Mouse (Mus musculus) kidney, embryonic 14.5 days (tissue): ENCODE measurements at regions not wholly inside any gene's neighbourhood (a gene's known extent, or its start where the extent isn't known, plus 50 kb on each side); places are given as distances from the start of the nearest gene placed in this dataset.
A peak's percentile ranks its signal among the peaks of the same experiment; 100 is the strongest.

Source experiments
- ATAC-seq: fragments of 200-750 bp; cut with Nextera tagmentation; 2 replicates; pipeline ENCODE4 v1.8.0; 2017; ENCODE audit warnings: moderate number of reproducible peaks, mild to moderate bottlenecking, moderate TSS enrichment, moderate library complexity; ENCODE audit not compliant: low FRiP score, low TSS enrichment
- H3K27ac ChIP-seq: fragments of 300-500 bp; sonication (generic); 2 replicates; pipeline ENCODE4 v1.5.1; 2014; ENCODE audit warnings: low read depth, mild to moderate bottlenecking, low read length, moderate library complexity, mixed read lengths
- H3K27me3 ChIP-seq: fragments of 300-500 bp; sonication (generic); 2 replicates; pipeline ENCODE4 v1.6.1; 2014; ENCODE audit warnings: mild to moderate bottlenecking, low read length; ENCODE audit not compliant: control insufficient read depth, insufficient read depth
- H3K36me3 ChIP-seq: fragments of 300-500 bp; sonication (generic); 2 replicates; pipeline ENCODE4 v1.6.1; 2014; ENCODE audit warnings: low read length, mixed read lengths; ENCODE audit not compliant: control insufficient read depth, insufficient read depth
- H3K4me1 ChIP-seq: fragments of 300-500 bp; sonication (generic); 2 replicates; pipeline ENCODE4 v1.6.1; 2014; ENCODE audit warnings: low read length, mixed read lengths; ENCODE audit not compliant: control insufficient read depth, insufficient read depth
- H3K4me2 ChIP-seq: fragments of 300-500 bp; sonication (generic); replicated peaks from 2 replicates; pipeline ENCODE4 v1.6.1; 2014; ENCODE audit warnings: low read depth, mild to moderate bottlenecking, low read length
- H3K4me3 ChIP-seq: fragments of 300-500 bp; sonication (generic); 2 replicates; pipeline ENCODE4 v1.5.1; 2014; ENCODE audit warnings: mild to moderate bottlenecking, low read length
- H3K9ac ChIP-seq: fragments of 300-500 bp; sonication (generic); 2 replicates; pipeline ENCODE4 v1.6.1; 2014; ENCODE audit warnings: low read depth, mild to moderate bottlenecking, low read length, moderate library complexity
- H3K9me3 ChIP-seq: fragments of 300-500 bp; sonication (generic); 2 replicates; pipeline ENCODE4 v1.6.1; 2016; ENCODE audit warnings: low read length; ENCODE audit not compliant: control insufficient read depth
- WGBS: fragments of 180-500 bp; shearing (Covaris S2); extraction: QIAGEN DNeasy Blood & Tissue Kit; methylation state at CpG from one replicate; pipeline ENCODE4 v1.1.7; 2014; 5-methylcytosine and 5-hydroxymethylcytosine counted together

GRCm38 (mm10) chr2:179292566-179292965 lies 149.7 kb upstream of the Cdh4 start:
- no peaks in the 10 kb centered on the region for H3K9me3 ChIP-seq
- no peak overlapping the region for H3K27ac ChIP-seq
- no peaks in the 10 kb centered on the region for H3K27me3 ChIP-seq
- no peak overlapping the region for H3K4me3 ChIP-seq
- no peak overlapping the region for H3K4me2 ChIP-seq
- 0 out of 2 replicates have a peak, but pooled peaks have one; percentile 35 for ATAC-seq
- no peaks in the 10 kb centered on the region for H3K4me1 ChIP-seq
- 41% methylated on average over 4 of the region's 4 CpGs for WGBS
- no peaks in the 10 kb centered on the region for H3K36me3 ChIP-seq
- H3K9ac ChIP-seq, result no peak overlapping the region

DNA sequence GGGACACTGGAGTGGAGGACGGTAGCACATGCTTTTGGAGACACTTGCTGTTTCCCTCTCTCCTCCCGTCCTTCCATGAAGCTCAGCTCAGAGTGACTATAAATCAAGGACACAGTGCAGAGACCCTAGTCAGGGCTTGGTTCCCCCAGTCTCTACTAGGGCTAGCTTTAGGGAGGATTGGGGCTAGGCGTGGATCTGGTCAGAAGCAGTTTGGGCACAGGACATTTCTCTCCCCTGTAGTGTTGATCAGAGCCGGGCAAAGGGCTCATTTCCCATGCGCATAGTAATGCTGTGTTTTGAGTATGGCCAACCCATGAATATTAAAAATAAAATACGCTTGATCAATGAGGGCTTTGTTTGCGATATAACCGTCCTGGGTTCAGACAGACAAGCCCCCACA lies 149.1 kb upstream of the Cdh4 start:
- no peaks in the 10 kb centered on the region for H3K4me1 ChIP-seq
- H3K4me3 ChIP-seq, result no peak overlapping the region
- no peak for ATAC-seq
- H3K27ac ChIP-seq, result no peak overlapping the region
- no peaks in the 10 kb centered on the region for H3K27me3 ChIP-seq
- no peaks in the 10 kb centered on the region for H3K9me3 ChIP-seq
- H3K4me2 ChIP-seq, result no peak overlapping the region
- no peaks in the 10 kb centered on the region for H3K36me3 ChIP-seq
- H3K9ac ChIP-seq, result no peak overlapping the region
- WGBS, result 70% methylated on average over 8 of the region's 8 CpGs

DNA sequence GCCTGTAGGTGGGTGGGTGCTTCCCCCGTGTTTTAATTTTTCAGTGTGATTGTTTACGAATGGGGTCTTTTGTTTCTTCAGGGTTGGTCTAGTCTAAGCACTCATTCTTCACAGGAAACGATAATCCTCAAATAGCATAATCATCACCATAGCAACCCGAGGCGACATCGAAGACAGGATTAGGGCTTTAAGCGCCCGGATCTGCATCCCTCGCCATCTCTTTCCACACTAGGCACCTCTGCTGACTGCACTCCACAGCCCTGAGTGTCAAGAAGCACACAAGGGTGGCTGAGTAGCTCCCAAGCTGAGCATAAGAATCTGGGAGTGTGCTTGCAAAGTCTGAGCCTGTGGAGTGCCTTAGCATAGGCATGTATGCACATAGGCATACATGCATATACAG lies 145.2 kb upstream of the Cdh4 start:
- Histone ChIP-seq H3K4me2 (no peak overlapping the region), H3K9me3 (no peaks in the 10 kb centered on the region), H3K9ac (no peak overlapping the region), H3K36me3 (no peaks in the 10 kb centered on the region), H3K4me1 (no peaks in the 10 kb centered on the region), H3K27me3 (no peaks in the 10 kb centered on the region), H3K4me3 (no peak overlapping the region), H3K27ac (no peak overlapping the region)
- ATAC-seq, result no peak
- WGBS, result 85% methylated on average over 9 of the region's 9 CpGs

- ATAC-seq, result peak; percentile 56; the same call in 1 of the 2 replicates
- H3K27me3 ChIP-seq, result peaks cover 3% of the 10 kb centered on the region; the same call in 1 of the 2 replicates
- no peak overlapping the region for H3K4me3 ChIP-seq
- H3K9ac ChIP-seq, result no peak overlapping the region
- no peak overlapping the region for H3K27ac ChIP-seq
- no peak overlapping the region for H3K4me2 ChIP-seq
- H3K9me3 ChIP-seq, result no peaks in the 10 kb centered on the region
- H3K36me3 ChIP-seq, result no peaks in the 10 kb centered on the region
- H3K4me1 ChIP-seq, result peaks cover 10% of the 10 kb centered on the region; the same call in 1 of the 2 replicates
- 16% methylated on average over 8 of the region's 8 CpGs for WGBS
Measured at GRCm38 (mm10) chr2:179303765-179304164, 138.5 kb upstream of the Cdh4 start.

DNA sequence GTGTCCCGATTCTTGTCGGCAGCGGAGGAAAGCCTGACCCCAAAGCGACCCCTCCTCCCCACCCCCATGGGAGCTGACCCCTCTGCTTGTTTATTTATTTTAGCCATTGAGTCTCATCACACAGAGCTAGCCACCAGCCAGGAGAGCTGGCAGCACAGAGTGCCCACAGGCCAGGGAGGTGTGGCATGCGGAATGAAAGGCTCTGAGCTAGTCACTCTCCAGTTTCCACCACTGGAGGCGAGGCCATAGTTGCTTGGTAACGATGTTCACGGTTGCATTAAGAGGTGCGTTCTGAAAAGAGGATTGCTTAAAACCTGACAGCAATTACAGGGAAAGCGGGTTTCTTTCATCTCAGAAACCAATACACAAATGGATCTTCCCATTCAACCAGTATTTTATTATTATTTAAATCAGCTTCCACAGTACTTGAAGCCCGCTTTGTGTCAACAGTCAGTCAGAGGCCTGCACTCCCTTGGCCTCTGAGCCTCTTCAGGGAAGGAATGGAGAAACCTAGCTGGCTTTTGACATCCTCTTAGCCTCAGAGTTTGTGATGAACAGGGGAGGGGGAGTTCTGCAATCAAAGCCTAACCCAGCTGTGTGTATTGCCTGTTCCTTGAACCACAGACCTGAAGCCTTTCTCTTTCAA lies 134.8 kb upstream of the Cdh4 start:
- WGBS, result 13% methylated on average over 11 of the region's 11 CpGs
- no peaks in the 10 kb centered on the region for H3K36me3 ChIP-seq
- no peak overlapping the region for H3K4me3 ChIP-seq
- H3K4me1 ChIP-seq, result peaks cover 10% of the 10 kb centered on the region; the same call in 1 of the 2 replicates
- H3K27ac ChIP-seq, result no peak overlapping the region
- no peaks in the 10 kb centered on the region for H3K9me3 ChIP-seq
- H3K9ac ChIP-seq, result no peak overlapping the region
- ATAC-seq, result peak; percentile 81
- no peak overlapping the region for H3K4me2 ChIP-seq
- peaks cover 3% of the 10 kb centered on the region; the same call in 1 of the 2 replicates for H3K27me3 ChIP-seq

DNA sequence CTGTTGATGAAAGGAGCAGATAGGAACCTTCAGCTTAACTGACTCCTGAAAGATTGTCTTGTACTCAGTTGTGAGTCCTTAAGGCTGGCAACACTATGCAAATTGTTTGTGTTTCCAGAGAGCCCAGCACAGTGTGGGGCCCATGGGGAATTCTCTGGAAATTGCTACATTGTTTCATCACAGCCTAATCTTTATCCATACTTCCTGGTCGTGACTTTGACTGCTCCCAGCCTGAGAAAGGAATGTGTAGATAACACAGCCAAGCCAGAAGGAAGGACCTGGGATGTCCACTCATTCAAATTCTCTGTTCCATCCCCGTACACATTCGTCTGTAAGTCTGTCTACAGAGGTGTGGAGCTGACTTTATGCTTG lies 134.3 kb upstream of the Cdh4 start:
- H3K36me3 ChIP-seq, result no peaks in the 10 kb centered on the region
- peaks cover 10% of the 10 kb centered on the region; the same call in 1 of the 2 replicates for H3K4me1 ChIP-seq
- no peaks in the 10 kb centered on the region for H3K9me3 ChIP-seq
- H3K27ac ChIP-seq, result no peak overlapping the region
- ATAC-seq, result no peak
- WGBS, result 47% methylated on average over 3 of the region's 3 CpGs
- peaks cover 3% of the 10 kb centered on the region; the same call in 1 of the 2 replicates for H3K27me3 ChIP-seq
- H3K4me3 ChIP-seq, result no peak overlapping the region
- no peak overlapping the region for H3K4me2 ChIP-seq
- H3K9ac ChIP-seq, result no peak overlapping the region

DNA sequence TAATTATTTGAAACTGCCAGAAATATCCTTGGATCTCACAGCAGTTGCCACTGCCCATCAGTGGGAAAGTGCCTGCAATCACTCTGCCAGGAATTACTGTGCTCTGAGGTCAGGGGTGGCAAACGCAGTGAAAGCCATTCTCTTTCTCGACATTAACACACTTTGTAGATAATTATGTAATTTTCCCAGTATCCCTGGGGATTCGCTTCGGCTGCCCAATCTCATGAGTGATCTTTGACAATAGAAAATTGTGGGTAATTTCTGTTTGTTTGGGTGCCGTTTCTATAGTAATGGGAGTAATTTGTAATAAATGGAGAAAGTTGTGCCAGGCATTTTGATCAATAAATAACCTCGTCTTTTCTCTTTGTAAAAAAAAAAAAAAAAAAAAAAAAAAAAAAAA lies 124.2 kb upstream of the Cdh4 start:
- Histone ChIP-seq H3K36me3 (no peaks in the 10 kb centered on the region), H3K27ac (no peak overlapping the region), H3K27me3 (no peaks in the 10 kb centered on the region), H3K4me2 (no peak overlapping the region), H3K4me3 (no peak overlapping the region), H3K4me1 (no peaks in the 10 kb centered on the region), H3K9me3 (no peaks in the 10 kb centered on the region; the same call in 1 of the 2 replicates), H3K9ac (no peak overlapping the region)
- ATAC-seq, result no peak
- 77% methylated on average over 6 of the region's 6 CpGs for WGBS

DNA sequence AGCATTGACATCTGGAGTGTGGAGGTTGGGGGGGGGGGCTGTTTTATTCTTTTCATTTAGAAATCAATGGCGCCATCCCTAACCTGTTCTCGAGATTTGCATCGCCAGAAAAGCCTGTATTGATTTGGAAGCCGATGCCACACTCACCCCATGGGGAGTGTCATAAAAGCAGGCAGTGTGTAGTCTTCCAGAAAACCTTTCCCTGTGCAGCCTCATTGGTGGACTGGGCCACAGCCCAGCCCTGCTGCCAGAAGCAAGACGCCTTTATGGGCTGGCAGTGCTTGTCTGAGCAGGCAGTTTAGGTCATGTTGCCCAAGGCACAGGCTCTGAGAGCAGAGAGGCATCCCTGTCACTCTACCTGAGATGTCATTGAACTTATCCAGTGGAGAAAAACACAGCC lies 117.0 kb upstream of the Cdh4 start:
- Histone ChIP-seq H3K9ac (no peak overlapping the region), H3K4me2 (no peak overlapping the region), H3K9me3 (no peaks in the 10 kb centered on the region; the same call in 1 of the 2 replicates), H3K27ac (no peak overlapping the region), H3K36me3 (no peaks in the 10 kb centered on the region), H3K4me1 (no peaks in the 10 kb centered on the region), H3K27me3 (no peaks in the 10 kb centered on the region), H3K4me3 (no peak overlapping the region)
- WGBS, result 72% methylated on average over 5 of the region's 5 CpGs
- ATAC-seq, result no peak

DNA sequence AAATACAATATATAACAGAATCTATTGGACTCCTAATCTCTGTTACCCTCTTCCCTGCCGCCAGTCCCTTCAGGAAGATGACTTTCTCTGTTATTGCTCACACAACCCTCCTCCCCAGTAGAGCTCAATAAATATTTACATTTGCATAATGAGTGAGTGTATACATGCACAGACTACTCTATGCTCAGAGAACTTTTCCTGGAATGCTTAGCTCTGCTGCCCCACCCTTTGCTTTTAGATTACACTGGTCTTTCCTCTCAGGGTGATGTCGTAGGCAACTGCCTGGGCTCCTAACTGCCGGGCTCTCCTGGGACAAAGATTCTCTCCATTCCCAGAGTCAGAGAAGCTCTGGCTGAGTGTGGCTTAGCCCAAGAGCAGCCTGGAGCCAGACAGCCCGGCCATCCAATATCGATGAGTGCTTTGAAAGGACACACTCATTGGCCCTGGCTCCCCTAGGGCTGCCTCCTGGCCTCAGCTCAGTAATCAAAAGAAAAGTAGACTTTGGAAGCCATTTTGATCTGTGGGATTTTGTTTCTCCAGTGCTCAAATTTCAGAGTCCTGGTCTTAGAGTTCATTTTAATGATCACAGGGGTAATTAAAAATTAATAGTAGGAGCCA lies 109.2 kb upstream of the Cdh4 start:
- Histone ChIP-seq H3K27ac (peak overlapping the region; percentile 65; the same call in 1 of the 2 replicates), H3K27me3 (no peaks in the 10 kb centered on the region), H3K9me3 (no peaks in the 10 kb centered on the region), H3K4me1 (peaks cover 8% of the 10 kb centered on the region; the same call in 1 of the 2 replicates), H3K4me2 (no peak overlapping the region), H3K9ac (no peak overlapping the region), H3K36me3 (no peaks in the 10 kb centered on the region), H3K4me3 (no peak overlapping the region)
- ATAC-seq, result peak; percentile 86
- WGBS, result 38% methylated on average over 5 of the region's 5 CpGs
